Comparison of ENCODE assay signal across 15 mouse cellular contexts in genomic region chr7:79263776-79264175, GRCm38 (mm10).
"Had no signal": no experiment of that assay in that cellular context is flagged by ENCODE, and none has a peak within 500 bp of the region (broad histone marks: within the 10 kb centered on the region; RNA-seq: fewer than 3 reads in every experiment).

No protein-coding gene starts in this region.

- H3K36me3 ChIP-seq: neural tube, embryonic 13.5 days; neural tube, embryonic 15.5 days; stomach, embryonic 15.5 days had no signal

- DNase-seq: retina, postnatal 1 day; right cerebral cortex, adult 18-20 months; right cerebral cortex, postnatal 14 days; right cerebral cortex, postnatal 25 days; right cerebral cortex, postnatal 4 days; spleen, adult 18-20 months; thymus, adult 18-20 months; thymus, adult 2 months; thymus, postnatal 14 days; thymus, postnatal 25 days; thymus, postnatal 36 days; thymus, postnatal 4 days had no signal

- H3K27me3 ChIP-seq: neural tube, embryonic 13.5 days; neural tube, embryonic 15.5 days; stomach, embryonic 15.5 days had no signal

- H3K4me2 ChIP-seq: neural tube, embryonic 13.5 days; neural tube, embryonic 15.5 days; stomach, embryonic 15.5 days had no signal

- H3K4me3 ChIP-seq: neural tube, embryonic 13.5 days; neural tube, embryonic 15.5 days; stomach, embryonic 15.5 days had no signal
